Mouse (Mus musculus) small intestine, adult 2 months (tissue): ENCODE measurements around the gene Rsbn1l.

Source experiments
- CTCF ChIP-seq: fragments of 200-500 bp; IDR thresholded peaks from 2 replicates; pipeline ENCODE4 v1.5.1; 2012; ENCODE audit warnings: low read depth, mild to moderate bottlenecking, control low read depth, inconsistent platforms, low read length, moderate library complexity, mixed read lengths; ENCODE audit not compliant: insufficient replicate concordance, insufficient read length; ENCODE audit errors: extremely low read depth
- POLR2A ChIP-seq: fragments of 200-500 bp; IDR thresholded peaks from 2 replicates; pipeline ENCODE4 v1.6.1; 2012; ENCODE audit warnings: low read depth, mild to moderate bottlenecking, control low read depth, inconsistent platforms, low read length, moderate library complexity

DNA sequence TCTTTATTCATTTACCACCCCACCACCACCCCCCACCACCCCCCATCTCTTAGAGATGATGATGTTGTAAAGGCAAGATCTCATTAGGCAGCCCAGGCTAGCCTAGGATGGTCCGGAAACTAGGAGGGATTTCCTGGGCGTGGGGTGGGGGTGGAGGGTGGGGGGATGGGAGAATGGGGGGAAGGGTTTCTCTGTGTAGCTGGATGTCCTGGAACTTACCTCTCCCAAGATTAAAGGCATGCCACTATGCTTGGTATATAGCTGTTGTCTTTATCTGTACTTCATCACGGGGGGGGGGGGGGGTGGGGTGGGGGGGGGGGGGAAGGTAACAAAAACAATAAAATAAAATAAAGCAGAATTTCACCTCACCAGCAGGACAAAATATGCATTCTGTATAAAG lies 112.8 kb downstream of the Rsbn1l start:
- no peak for TF ChIP-seq CTCF
- TF ChIP-seq POLR2A: no peak
